Mouse (Mus musculus) ES-Bruce4 (cell line): ENCODE data around the gene Runx2.

ENCODE experiments used
- CTCF ChIP-seq: IDR thresholded peaks from one replicate; pipeline ENCODE4 v1.8.1; 2011; ENCODE audit warnings: low read depth, low read length
- EP300 ChIP-seq: IDR thresholded peaks from 2 replicates; pipeline ENCODE4 v1.6.1; 2011; ENCODE audit warnings: low read depth, low read length; ENCODE audit not compliant: insufficient read depth
- POLR2A ChIP-seq: IDR thresholded peaks from one replicate; pipeline ENCODE4 v1.8.1; 2011; ENCODE audit warnings: low read length; ENCODE audit not compliant: insufficient read depth

DNA sequence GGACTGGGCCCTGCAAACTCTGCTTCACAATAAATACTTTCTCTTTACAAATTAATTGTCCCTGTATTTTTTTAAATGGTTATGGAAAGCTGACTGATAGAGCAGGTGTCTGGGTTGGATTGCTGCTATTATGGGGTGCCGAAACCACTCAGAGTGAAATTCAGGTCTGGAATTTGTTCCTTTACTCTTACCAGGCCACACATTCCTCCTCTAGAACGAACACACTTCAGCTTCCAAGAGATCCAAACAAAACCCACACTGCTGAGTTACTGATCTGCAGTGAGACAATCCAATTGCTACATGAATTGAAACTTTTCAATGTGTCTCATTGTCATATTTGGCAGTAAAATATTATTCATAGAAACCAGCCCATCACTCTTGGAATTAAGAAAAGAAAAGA is 47.6 kb downstream of the Runx2 start:
- TF ChIP-seq EP300 (no peak), POLR2A (no peak), CTCF (no peak)
